Mouse (Mus musculus) myocyte (in vitro differentiated cells): ENCODE results near the gene Gm14139. TPM values are rescaled to one million over a fixed set of nuclear protein-coding genes. Genes with fewer than 3 reads are reported as not detected.
"Not testable (repeated sequence)": the region's sequence is repeated elsewhere in the genome, so short reads cannot be mapped to it uniquely, and the experiment has no call there.

Source experiments
- H3K27me3 ChIP-seq: one replicate; pipeline ENCODE4 v1.6.1; 2011; ENCODE audit not compliant: control insufficient read depth, insufficient read depth, insufficient read length
- H3K36me3 ChIP-seq: one replicate; pipeline ENCODE4 v1.6.1; 2011; ENCODE audit not compliant: control insufficient read depth, insufficient read depth
- H3K4me2 ChIP-seq: one replicate; pipeline ENCODE4 v1.6.1; 2011; ENCODE audit warnings: low read depth, control low read depth
- H3K4me3 ChIP-seq: one replicate; pipeline ENCODE4 v1.5.1; 2011; ENCODE audit warnings: mild to moderate bottlenecking, control low read depth, moderate library complexity
- H3K79me2 ChIP-seq: one replicate; pipeline ENCODE4 v1.6.1; 2011; ENCODE audit not compliant: control insufficient read depth, insufficient read depth
- H3ac ChIP-seq: one replicate; pipeline ENCODE4 v1.6.1; 2011; ENCODE audit not compliant: control insufficient read depth, insufficient read length
- polyA plus RNA-seq: library from polyadenylated mRNA; unstranded; fragments of >200 nt; fragmentation: generic; extraction: Trizol; gene quantifications from one replicate; pipeline ENCODE4 v1.2.1, GENCODE M21; 2012; ENCODE audit warnings: missing spikeins

The Gm14139 gene
- polyA plus RNA-seq, 1 experiment = 0.90 TPM

DNA sequence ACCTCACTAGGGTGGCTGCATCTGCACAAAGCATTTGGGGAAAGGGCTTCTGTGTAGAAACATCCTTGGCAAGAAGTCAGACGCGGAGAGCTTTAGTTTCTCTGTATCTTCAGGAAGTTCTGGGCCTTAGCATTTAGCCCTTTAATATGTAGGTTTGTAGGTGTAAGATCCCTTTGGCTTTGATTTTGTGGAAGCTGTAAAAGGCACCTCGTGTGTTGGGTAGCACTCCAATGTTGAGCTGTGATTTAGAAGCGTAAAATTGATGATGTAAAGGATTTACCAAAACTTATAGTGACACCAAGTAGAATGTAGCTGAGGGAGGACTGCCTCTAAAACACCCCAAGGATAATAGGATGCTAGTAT lies 36.8 kb downstream of the Gm14139 start:
- Histone ChIP-seq H3K4me3 (peak overlapping the region; percentile 27), H3K4me2 (peak overlapping the region; percentile 80)
- H3ac ChIP-seq, H3K36me3 ChIP-seq, H3K79me2 ChIP-seq, H3K27me3 ChIP-seq: not testable (repeated sequence)

DNA sequence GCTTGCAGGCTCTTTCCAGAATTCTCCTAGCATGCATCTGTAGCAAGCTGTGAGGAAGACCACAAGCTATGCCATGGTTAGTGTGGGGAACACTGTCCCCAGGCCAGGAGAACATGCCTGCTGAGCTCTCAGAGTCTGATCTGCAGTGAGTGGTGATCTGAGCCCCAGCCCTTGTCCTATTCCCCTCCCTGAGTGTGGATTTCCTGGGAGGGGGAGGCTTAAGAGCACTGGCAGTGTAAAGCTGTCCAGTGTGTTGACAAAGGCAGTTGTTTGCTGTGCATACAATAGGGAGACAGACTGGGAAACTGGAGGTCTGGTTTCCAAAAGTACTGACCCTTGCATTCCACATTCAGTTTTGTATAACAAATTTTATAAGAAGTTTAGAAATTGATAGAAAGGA lies 41.7 kb downstream of the Gm14139 start:
- not testable (repeated sequence) for H3K4me2 ChIP-seq, H3ac ChIP-seq, H3K36me3 ChIP-seq, H3K4me3 ChIP-seq, H3K27me3 ChIP-seq, H3K79me2 ChIP-seq

Other genes with a start within 250 kb of the Gm14139 start
- gene Zfp120, start 45.0 kb upstream of the Gm14139 start, polyA plus RNA-seq = 2.3 TPM
- not detected for gene Gm10770, start 2.1 kb upstream of the Gm14139 start, polyA plus RNA-seq
- gene Zfp937, start 36.3 kb downstream of the Gm14139 start, polyA plus RNA-seq = 0.46 TPM
- gene Gm21994, start 73.8 kb downstream of the Gm14139 start, polyA plus RNA-seq = 0.77 TPM
- gene Gm14124, start 75.8 kb downstream of the Gm14139 start, polyA plus RNA-seq = 0.02 TPM
- not detected for gene Gm10130, start 141.9 kb downstream of the Gm14139 start, polyA plus RNA-seq
- 1.1 TPM for gene 3300002I08Rik, start 181.0 kb downstream of the Gm14139 start, polyA plus RNA-seq